Mouse (Mus musculus) testis, postnatal 14 days (tissue): ENCODE measurements around the gene Nupl2.

Source experiments
- DNase-seq: peaks from one replicate; pipeline ENCODE4 v3.0.0; 2021; ENCODE audit warnings: low spot score

Nupl2 gene

DNA sequence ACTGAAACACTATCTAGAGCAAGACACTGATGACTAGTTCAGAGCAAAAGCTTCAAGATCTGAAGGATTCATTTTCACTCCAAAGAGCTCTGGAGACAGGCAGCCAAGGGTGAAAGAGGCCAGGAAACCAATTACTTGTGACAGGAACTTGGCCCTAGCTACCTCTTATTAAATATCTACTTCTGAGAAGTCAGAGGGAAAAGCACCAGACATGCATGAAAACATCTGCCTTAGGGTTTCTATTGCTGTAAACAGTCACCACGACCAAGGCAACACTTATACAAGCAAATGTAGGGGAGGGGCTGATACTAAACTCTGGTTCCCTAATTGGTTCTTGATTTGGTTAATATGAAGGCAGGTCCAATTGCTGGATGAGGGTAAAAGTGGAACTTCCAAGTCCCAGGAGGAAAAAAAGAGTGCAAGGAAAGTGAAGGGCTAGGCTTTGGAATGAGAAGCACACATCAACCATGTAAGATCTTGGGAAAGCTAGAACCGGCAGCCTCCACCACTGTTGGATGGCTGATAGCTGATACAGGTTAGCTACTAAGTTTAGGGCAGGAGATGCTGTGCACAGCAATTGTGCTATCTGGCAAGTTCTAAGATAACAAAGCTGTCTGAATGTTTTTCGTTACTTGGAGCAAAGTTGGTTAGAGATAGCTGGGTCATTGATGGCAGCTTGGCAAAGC lies 49.2 kb downstream of the Nupl2 start:
- DNase-seq, result no peak

DNA sequence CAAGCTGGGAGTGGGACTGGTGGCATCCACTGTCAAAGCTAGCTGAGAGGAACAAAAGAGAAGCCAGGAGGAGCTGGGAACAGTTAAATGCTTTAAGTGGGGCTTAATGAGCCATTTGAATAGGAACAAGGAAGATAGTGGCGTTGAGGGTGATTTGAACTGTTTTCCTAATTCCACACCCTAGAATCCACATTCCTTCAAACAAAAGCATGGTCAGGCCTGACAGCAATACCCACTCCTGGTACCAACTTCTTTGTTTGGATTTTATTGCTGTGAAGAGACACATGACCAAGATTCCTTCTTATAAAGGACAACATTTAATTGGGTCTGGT lies 49.8 kb downstream of the Nupl2 start:
- no peak for DNase-seq

DNA sequence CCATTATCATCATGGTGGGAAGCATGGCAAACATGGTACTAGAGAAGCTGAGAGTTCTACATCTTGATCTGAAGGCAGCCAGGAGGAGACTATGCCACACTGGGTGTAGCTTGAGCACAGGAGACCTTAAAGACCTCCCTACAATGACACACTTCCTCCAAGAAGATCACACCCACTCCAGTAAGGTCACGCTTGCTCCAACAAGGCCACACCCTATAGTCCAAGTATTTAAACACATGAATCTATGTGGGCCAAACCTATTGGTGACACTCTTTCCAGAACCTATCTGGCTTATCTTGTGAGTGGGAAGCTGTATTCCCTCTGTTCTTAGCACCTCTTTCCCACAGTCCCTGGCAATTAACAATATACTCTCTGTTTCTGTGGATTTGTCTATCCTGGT lies 50.1 kb downstream of the Nupl2 start:
- no peak for DNase-seq
